Mouse (Mus musculus): Measurements from ENCODE around the gene Gm28048.

GRCm38 (mm10) chr11:22913744-22914143 lies 68.1 kb downstream of the Gm28048 start:
- no peak for TF ChIP-seq CTCF (IDR thresholded peaks at IDR 0.05)
- no peak for TF ChIP-seq EP300 (IDR thresholded peaks at IDR 0.05; ENCODE audit: insufficient read depth, low read depth, low read length)
